Mouse (Mus musculus): Measurements from ENCODE around the gene Gm19410. TPM values are rescaled to one million over a fixed set of nuclear protein-coding genes. Genes with fewer than 3 reads are reported as not detected.

Gene Gm19410
- not detected in 2 replicates for polyA plus RNA-seq (2016; fragmentation: Nextera tagmentation; extraction: Ambion mirVana)

DNA sequence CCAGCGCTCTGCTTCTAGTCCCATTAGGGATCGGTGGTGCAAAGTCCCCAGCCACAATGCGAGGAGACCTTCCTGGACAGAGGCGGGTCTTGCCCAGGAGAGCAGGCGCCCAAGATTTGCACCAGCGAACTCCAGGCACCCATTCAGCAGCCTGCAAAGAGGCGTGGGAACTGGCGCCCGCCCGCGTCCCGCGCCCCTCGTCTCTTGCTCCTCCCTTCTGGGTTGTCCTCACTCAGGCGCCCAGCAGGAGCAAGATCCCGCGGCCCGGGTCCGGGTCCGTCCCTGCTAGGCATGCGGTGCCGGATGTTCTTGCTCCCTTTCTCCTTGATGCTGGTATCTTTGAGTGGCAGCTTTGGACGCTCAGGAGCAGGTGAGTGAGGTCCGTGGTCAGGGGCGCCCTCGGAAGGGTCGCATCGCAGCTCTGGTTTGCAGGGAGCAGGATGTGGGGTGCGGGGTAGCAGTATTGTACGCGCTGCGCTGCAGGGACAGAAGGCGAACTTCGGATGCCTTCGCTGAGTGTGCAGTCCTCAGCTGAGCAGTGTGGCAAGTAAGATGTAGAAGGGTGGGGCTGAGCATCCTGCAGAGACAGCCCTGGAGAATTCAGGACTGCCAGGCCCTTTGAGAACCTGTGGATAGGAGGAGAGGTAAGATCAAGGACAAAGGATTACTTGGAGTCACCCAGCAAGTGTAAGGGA lies at the start of gene Gm19410:
Gene Gm19410, plus strand, starts transcription at position 292 of the 695 bp plus-strand sequence.
- WGBS: under 1% methylated on average over 35 of the region's 35 CpGs

DNA sequence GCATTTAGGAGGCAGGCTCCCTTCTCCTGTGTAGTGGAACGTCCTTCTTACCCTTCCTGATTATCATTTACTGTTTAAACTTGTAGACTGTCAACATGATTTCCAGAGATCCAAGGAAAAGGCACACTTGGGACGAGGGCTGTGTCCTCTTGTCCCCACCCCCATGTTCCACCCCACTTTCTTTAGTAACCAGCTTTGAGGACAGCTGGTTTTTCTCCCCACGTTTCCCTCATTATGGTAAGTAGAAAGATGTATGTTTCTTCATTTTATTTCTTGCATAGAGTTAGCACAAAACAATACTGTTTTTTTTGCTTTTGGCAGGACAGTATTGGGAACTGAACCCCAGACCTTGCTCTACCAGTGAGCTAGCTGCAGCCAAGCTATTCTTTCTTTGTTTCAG lies 34.8 kb upstream of the Gm19410 start:
- Histone ChIP-seq H3K36me3 (no peaks in the 10 kb centered on the region), H3K4me3 (no peak overlapping the region), H3K9me3 (replicated peaks) (no peaks in the 10 kb centered on the region), H3K27me3 (ENCODE audit: low read depth, poor library complexity, severe bottlenecking) (no peaks in the 10 kb centered on the region), H3K27ac (replicated peaks) (no peak overlapping the region), H3K4me1 (no peaks in the 10 kb centered on the region)
- DNase-seq (ENCODE audit: low spot score): no peak
- WGBS: 74% methylated on average over 3 of the region's 3 CpGs

More for the DNA sequence above, at the start of gene Gm19410:
- no peaks in the 10 kb centered on the region for H3K36me3 ChIP-seq
- no peaks in the 10 kb centered on the region for H3K9me3 ChIP-seq (replicated peaks)
- H3K27ac ChIP-seq (replicated peaks): peak within 1 kb of the TSS; percentile 52; the same call in 1 of the 2 replicates
- H3K4me3 ChIP-seq: peak within 1 kb of the TSS; percentile 66
- H3K4me1 ChIP-seq: peaks cover 12% of the 10 kb centered on the region
- DNase-seq (ENCODE audit: low spot score): peak; percentile 45
- peaks cover 54% of the 10 kb centered on the region for H3K27me3 ChIP-seq (ENCODE audit: low read depth, poor library complexity, severe bottlenecking)

DNA sequence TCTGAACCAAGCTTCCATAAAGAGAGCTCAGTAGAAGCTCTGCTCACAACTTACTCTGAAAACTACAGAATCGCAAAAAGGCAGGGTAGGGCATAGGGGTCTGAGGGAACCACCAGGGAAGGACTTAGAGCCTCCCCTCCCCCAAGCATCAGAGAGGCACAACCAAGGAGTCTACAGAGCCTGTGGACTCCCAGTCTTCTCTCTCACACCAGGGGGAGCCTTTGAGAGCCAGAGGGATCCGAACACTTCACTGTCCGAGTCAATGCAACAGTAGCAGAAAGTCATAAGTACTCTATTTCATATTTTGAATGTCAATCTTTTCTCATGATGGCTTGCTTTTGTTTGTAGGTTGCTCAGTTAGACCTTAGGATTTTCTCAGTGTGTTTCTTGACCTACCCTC lies 30.2 kb upstream of the Gm19410 start:
- WGBS: 78% methylated on average over 3 of the region's 3 CpGs
- H3K36me3 ChIP-seq: no peaks in the 10 kb centered on the region
- no peak overlapping the region for H3K4me3 ChIP-seq
- no peak for DNase-seq (ENCODE audit: low spot score)
- H3K4me1 ChIP-seq: no peaks in the 10 kb centered on the region
- H3K27me3 ChIP-seq (ENCODE audit: low read depth, poor library complexity, severe bottlenecking): no peaks in the 10 kb centered on the region
- no peak overlapping the region for H3K27ac ChIP-seq (replicated peaks)
- peaks cover 7% of the 10 kb centered on the region; the same call in 1 of the 2 replicates for H3K9me3 ChIP-seq (replicated peaks)

DNA sequence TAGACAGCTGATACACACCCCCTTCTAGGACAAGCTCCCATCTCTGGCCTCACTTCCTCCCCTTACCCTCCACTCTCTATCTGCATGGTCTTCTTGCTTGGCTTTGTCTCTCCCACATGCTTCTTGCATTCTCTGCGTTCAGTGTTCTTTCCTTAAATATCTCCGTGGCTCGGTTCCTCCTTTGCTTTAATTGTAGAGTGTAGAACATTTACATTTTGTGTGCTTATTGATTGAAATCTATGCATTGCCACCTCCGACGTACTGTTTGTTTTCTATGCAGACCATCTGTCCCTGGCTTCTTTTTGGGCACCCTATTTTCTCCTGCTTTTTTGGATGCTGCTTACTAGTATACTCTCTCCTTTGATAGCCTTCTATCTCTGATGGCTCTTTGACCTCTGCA lies 9.4 kb upstream of the Gm19410 start:
- DNase-seq (ENCODE audit: low spot score): no peak
- H3K4me1 ChIP-seq: no peaks in the 10 kb centered on the region
- H3K36me3 ChIP-seq: no peaks in the 10 kb centered on the region
- no peaks in the 10 kb centered on the region for H3K27me3 ChIP-seq (ENCODE audit: low read depth, poor library complexity, severe bottlenecking)
- no peak overlapping the region for H3K27ac ChIP-seq (replicated peaks)
- WGBS: 92% methylated on average over 5 of the region's 5 CpGs
- H3K4me3 ChIP-seq: no peak overlapping the region
- H3K9me3 ChIP-seq (replicated peaks): no peaks in the 10 kb centered on the region

DNA sequence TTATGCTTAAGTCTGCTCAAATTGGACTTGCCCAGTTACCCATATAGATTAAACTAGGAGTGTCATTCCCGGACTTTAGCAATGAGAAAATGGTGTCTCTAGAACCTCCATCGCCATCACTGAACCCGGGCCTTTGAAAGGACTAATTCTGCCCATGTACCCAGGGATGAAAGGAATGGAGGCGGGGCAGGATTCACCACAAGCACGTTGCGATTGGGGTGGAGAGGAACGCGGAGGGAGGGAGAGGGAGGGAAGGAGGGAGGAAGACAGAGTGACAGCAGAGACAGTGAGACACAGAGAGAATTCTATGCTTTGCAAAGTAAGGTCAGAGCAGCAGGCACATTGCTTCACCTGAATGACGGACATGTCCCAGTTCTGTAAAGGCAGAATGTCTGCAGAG lies 570 bp upstream of the Gm19410 start:
- peak; percentile 18 for DNase-seq (ENCODE audit: low spot score)

DNA sequence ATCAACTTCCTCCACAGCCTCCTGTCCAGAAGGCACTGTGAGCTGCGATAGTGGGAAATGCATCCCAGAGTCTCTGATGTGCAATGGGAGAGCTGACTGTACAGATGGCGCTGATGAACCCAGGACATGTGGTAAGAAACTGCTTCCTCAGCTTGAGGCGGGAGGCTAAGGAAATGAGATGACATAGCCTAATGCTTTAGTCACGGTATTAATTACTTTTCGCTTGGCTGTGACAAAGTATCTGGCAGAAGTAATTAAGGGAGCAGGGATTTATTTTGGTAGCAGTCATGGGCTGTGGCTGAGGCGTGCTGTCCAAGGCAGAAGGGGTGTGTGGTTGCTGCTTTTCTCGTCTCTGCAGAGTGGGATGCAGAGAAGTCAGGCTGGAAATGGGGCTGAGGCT lies 7.9 kb downstream of the Gm19410 start:
- DNase-seq (ENCODE audit: low spot score): no peak
- WGBS: 60% methylated on average over 7 of the region's 7 CpGs
- no peak overlapping the region for H3K4me3 ChIP-seq
- no peaks in the 10 kb centered on the region for H3K27me3 ChIP-seq (ENCODE audit: low read depth, poor library complexity, severe bottlenecking)
- H3K27ac ChIP-seq (replicated peaks): no peak overlapping the region
- no peaks in the 10 kb centered on the region for H3K36me3 ChIP-seq
- H3K4me1 ChIP-seq: peaks cover 3% of the 10 kb centered on the region; the same call in 1 of the 2 replicates
- no peaks in the 10 kb centered on the region for H3K9me3 ChIP-seq (replicated peaks)

More for the DNA sequence above, 570 bp upstream of the Gm19410 start:
- H3K4me3 ChIP-seq: peak overlapping the region; percentile 66
- H3K27me3 ChIP-seq (ENCODE audit: low read depth, poor library complexity, severe bottlenecking): peaks cover 54% of the 10 kb centered on the region
- H3K36me3 ChIP-seq: no peaks in the 10 kb centered on the region
- 5% methylated on average over 9 of the region's 9 CpGs for whole genome bisulfite sequencing
- peaks cover 12% of the 10 kb centered on the region for H3K4me1 ChIP-seq
- H3K9me3 ChIP-seq (replicated peaks): no peaks in the 10 kb centered on the region
- peak overlapping the region; percentile 52; the same call in 1 of the 2 replicates for H3K27ac ChIP-seq (replicated peaks)

Small RNA genes lying within 50 kb of the gene (microRNA-seq; reads per million reads assigned to microRNA genes)
- gene Gm44474: not detected

Measured in midbrain, embryonic 10.5 days (tissue).